Mouse (Mus musculus) layer of hippocampus, adult 9-10 months (tissue): ENCODE measurements around the gene Erbb4.

ENCODE experiments used
- DNase-seq: peaks from one replicate; pipeline ENCODE4 v3.0.0; 2022; ENCODE audit warnings: low spot score

Gene Erbb4

GRCm38 (mm10) chr1:68056494-68056893 lies 1051.4 kb downstream of the Erbb4 start:
- DNase-seq: no peak

GRCm38 (mm10) chr1:68054715-68055114 lies 1053.1 kb downstream of the Erbb4 start:
- DNase-seq: no peak

DNA sequence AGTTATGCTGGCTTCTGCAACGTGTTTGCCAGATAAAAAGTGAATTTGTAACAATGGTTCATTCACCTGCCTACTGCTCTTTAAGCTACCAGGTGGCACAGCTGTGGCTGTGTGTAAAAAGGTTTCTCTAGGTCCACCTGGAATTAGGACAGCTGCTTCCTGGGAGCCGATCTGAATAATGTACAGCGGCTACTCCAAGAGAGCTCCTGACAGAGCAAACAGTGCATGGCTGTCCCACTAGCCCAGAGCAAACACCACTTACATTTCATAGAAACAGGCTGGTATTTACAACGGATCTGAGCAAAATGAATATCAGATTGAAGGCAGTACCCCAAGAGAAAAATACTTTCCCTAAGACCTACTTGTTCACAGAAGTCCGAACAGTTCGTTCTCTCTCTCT lies 1058.0 kb downstream of the Erbb4 start:
- no peak for DNase-seq

- DNase-seq: no peak
Observed at GRCm38 (mm10) chr1:68047139-68047538, 1060.7 kb downstream of the Erbb4 start.

DNA sequence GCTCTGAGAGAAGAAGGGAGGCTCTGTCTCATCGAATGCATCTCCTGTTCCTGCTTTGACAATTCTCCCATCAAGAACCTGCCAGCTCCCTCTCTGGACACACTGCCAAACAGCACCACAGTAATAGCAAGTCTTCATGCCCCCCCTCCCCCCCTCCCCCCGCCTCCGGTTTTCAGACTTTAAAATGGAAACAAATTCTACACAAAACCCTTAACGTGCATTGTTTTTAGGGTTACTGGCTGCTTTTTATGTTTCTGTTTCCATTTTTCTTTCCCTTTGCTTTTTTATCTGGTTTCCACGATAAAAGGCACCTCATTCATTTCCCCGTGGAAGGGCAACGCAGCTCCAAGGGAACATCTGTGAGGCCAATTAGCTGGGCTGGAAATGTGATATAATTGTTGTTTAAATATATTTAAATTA lies 1061.3 kb downstream of the Erbb4 start:
- no peak for DNase-seq

- DNase-seq: no peak
Observed at GRCm38 (mm10) chr1:68024086-68024940, 1083.5 kb downstream of the Erbb4 start.

DNA sequence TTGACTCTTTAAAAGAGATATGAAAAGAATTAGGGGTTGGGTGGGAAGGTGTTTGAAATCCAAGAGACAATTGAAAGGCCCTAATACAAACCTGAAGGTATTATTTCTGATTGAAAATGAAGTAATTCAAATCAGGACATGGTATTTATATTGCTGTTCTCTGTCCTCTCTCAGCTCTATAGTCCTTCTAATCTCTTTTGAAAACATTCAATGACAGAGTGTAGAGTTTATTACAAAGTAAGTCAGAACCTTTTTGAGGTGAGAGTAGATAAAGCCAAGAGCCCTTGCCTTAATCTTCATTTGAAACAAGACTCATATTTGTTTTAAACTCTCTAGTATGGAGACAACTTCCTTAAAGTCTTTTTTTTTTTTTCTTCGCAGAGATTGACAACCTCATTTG lies 1087.8 kb downstream of the Erbb4 start:
- DNase-seq: no peak

DNA sequence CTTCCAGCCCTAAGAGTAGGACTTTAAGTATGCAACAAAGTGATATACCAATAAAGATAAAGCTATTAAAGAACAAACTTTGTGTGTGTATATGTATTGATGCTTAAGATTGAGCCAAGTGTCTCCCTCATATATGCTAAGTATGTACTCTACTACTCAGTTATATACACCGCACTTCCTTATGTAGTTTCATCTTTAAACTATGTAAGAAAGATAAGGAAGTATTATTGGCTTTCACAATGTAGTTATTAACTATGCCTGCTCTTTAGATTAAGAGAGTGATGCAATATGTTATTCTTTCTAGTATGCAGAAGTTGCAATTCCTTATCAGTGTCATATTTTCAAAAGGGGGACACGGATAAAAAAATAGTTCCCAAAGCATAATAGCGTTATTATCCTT lies 1088.2 kb downstream of the Erbb4 start:
- DNase-seq: no peak
